Mouse (Mus musculus) liver, adult 10 weeks (tissue): ENCODE data around the gene Nlrp4f. TPM values are rescaled to one million over a fixed set of nuclear protein-coding genes. Genes with fewer than 3 reads are reported as not detected.

Experiments
- polyA plus RNA-seq: library from polyadenylated mRNA; stranded (reverse); fragments of 350-450 nt; fragmentation: Illumina TruSeq; extraction: RNeasy Lipid Tissue Mini Kit (QIAGEN cat#74804); gene quantifications from one replicate; pipeline ENCODE4 v1.2.3, GENCODE M21; 2014; ENCODE audit warnings: low read depth, low replicate concordance

The Nlrp4f gene
- not detected for polyA plus RNA-seq

DNA sequence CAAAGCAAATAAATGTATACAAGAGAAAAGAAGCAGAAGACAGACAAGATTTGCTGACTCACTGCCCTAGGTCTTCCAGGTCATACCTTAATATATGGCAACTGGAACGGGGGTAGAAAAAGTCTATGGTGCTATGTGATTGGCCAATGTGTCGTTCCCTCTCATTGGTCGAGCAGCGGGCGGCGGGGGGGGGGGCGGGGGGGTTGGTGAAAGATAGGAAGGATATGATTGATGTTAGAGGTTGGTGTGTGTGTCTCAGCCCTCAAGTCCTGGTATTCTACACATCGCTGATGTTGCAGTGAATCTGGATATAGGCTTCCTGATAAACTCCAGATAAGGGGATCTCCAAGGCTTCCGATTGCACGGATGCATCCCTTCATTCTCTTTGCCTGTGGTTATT is at the start of gene Nlrp4f:
TSS of gene Nlrp4f (minus strand) at position 101 of the 400 bp plus-strand sequence.

DNA sequence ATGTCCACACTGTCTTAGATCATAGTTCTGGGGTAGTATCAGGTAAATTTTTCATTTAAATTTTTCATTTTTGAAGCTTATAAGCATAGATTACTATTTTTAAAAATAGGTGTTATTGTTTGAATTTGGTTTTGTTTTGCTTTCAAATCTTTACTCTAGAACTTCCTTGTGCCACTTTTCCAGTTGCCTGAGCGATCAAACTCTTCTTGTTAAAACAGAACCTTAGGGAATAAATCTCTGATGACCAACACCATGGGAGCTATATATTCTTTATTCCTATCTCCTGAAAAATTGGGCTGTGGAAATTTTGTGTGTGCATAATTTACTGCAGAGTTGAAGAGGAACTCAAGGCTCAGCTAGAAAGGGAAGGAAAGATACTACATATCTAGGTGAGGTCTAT is 55.8 kb downstream of the Nlrp4f start, which contains the start of gene Olfr466:
TSS of gene Olfr466 (plus strand) at position 301 of the 400 bp plus-strand sequence.

DNA sequence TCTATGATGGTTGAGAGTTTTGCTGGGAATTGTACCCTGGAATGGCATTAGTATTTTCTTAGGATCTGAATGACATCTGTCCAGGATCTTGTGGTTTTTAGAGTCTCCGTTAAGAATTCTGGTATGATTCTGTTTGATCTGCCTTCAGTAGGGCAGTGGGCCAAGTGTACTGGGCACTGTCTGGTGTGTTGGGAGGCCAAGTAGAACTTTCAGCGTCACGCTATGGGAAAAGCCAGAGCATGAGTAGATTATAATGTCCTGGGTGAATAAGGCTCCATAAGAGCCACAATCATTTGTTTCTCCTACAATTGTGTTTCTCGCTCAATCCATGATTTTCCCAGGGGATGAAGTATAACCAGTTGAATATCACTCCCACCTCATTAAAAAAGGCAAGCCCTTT is 68.0 kb downstream of the Nlrp4f start, which contains the start of gene Olfr465-ps1:
TSS of gene Olfr465-ps1 (plus strand) at position 301 of the 400 bp plus-strand sequence.

Other genes starting within 250 kb of the Nlrp4f start
- not detected for gene Spata31d1c, start 172.9 kb downstream of the Nlrp4f start, polyA plus RNA-seq
- gene Prss47, start 153.2 kb downstream of the Nlrp4f start, polyA plus RNA-seq, result not detected
- gene Mfsd14b, start 93.0 kb downstream of the Nlrp4f start, polyA plus RNA-seq, result 45.3 TPM
- gene Olfr465-ps1, start 67.9 kb downstream of the Nlrp4f start, polyA plus RNA-seq, result not detected
- gene Olfr466, start 55.7 kb downstream of the Nlrp4f start, polyA plus RNA-seq, result not detected
- gene Gm10775, start 53.6 kb upstream of the Nlrp4f start, polyA plus RNA-seq, result not detected
- 22.7 TPM for gene Zfp369, start 72.8 kb upstream of the Nlrp4f start, polyA plus RNA-seq